8 mouse cellular contexts compared by ENCODE assay signal in the genomic region with DNA sequence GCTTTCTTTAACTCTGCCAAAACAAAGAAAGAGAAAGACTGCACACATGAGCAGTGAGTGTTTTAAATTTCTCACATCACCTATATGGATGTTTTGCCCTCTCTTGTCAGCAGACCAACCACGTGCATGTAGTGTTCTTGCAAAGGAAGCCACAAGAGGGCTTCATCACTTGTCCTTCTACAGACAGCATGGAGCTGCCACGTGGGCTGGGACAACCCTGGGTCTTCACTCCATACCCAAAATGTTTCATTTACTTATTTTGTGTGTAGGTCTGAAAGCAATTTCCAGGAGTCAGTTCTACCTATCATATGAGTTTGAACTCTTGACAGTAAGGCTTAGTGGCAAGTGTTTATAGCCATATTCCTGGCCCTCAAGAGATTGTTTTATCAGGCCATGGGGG. TPM values are rescaled to one million over a fixed set of nuclear protein-coding genes. Genes with fewer than 3 reads are reported as not detected.
A peak's percentile ranks its signal among the peaks of the same experiment; 100 is the strongest.
DNase-seq lines count a peak whose midpoint lies in the region; ATAC-seq lines count a peak whose summit lies in the region.

No protein-coding gene starts in this region.

- peak overlapping the region; percentile 93 for H3K4me2 ChIP-seq in heart, embryonic 13.5 days
- peak overlapping the region; percentile 82 for H3K4me2 ChIP-seq in forebrain, embryonic 14.5 days (ENCODE audit: low read length)
- H3K4me2 ChIP-seq in limb, embryonic 13.5 days (replicated peaks), result peak overlapping the region; percentile 82

- peak overlapping the region; percentile 90 for H3K4me3 ChIP-seq in heart, embryonic 13.5 days
- H3K4me3 ChIP-seq in forebrain, embryonic 14.5 days (ENCODE audit: low read depth, low read length), result peak overlapping the region; percentile 73
- H3K4me3 ChIP-seq in limb, embryonic 13.5 days, result peak overlapping the region; percentile 87

- peak overlapping the region; percentile 96 for H3K9ac ChIP-seq in heart, embryonic 13.5 days
- peak overlapping the region; percentile 90 for H3K9ac ChIP-seq in forebrain, embryonic 14.5 days (ENCODE audit: low read length)
- H3K9ac ChIP-seq in limb, embryonic 13.5 days, result peak overlapping the region; percentile 93

- peaks cover 62% of the 10 kb centered on the region for H3K36me3 ChIP-seq in heart, embryonic 13.5 days
- peaks cover 58% of the 10 kb centered on the region for H3K36me3 ChIP-seq in forebrain, embryonic 14.5 days (ENCODE audit: control insufficient read depth, insufficient read depth, low read length)
- peaks cover 55% of the 10 kb centered on the region for H3K36me3 ChIP-seq in limb, embryonic 13.5 days

- DNase-seq in heart, adult 8-10 months (ENCODE audit: low spot score), result no peak
- peak; percentile 18 for DNase-seq in adrenal gland, adult 8-10 months
- peak; percentile 11 for DNase-seq in forebrain, embryonic 14.5 days (ENCODE audit: low spot score)
- DNase-seq in neural tube, embryonic 10.5 days (ENCODE audit: extremely low spot score, low spot score), result peak; percentile 18
- DNase-seq in layer of hippocampus, adult 9-10 months (ENCODE audit: low spot score), result no peak
- no peak for DNase-seq in gastrocnemius, postnatal 4 days (ENCODE audit: low spot score in 2 of 2)

- H3K27me3 ChIP-seq in heart, embryonic 13.5 days (replicated peaks), result no peaks in the 10 kb centered on the region
- no peaks in the 10 kb centered on the region for H3K27me3 ChIP-seq in forebrain, embryonic 14.5 days (replicated peaks; ENCODE audit: control insufficient read depth, insufficient read depth, low read length)
- H3K27me3 ChIP-seq in limb, embryonic 13.5 days, result no peaks in the 10 kb centered on the region

- ATAC-seq in heart, embryonic 13.5 days (ENCODE audit: extremely low read depth, insufficient number of reproducible peaks, low FRiP score, low TSS enrichment), result no peak
- no peak; the same call in 1 of the 2 replicates for ATAC-seq in forebrain, embryonic 14.5 days
- no peak for ATAC-seq in limb, embryonic 13.5 days (ENCODE audit: low FRiP score, low read depth)

- WGBS in heart, embryonic 13.5 days, result 1% methylated on average over 2 of the region's 2 CpGs
- WGBS in forebrain, embryonic 14.5 days, result 0% methylated on average over 2 of the region's 2 CpGs
- 0% methylated on average over 2 of the region's 2 CpGs for WGBS in limb, embryonic 13.5 days

- H3K9me3 ChIP-seq in heart, embryonic 13.5 days, result no peaks in the 10 kb centered on the region
- H3K9me3 ChIP-seq in forebrain, embryonic 14.5 days (replicated peaks; ENCODE audit: control insufficient read depth, low read length), result no peaks in the 10 kb centered on the region
- H3K9me3 ChIP-seq in limb, embryonic 13.5 days, result no peaks in the 10 kb centered on the region

- 0 out of 2 replicates have a peak overlapping the region, but pooled peaks have one; percentile 99 for H3K27ac ChIP-seq in heart, embryonic 13.5 days (replicated peaks)
- H3K27ac ChIP-seq in forebrain, embryonic 14.5 days (ENCODE audit: low read depth, low read length), result no peak overlapping the region
- no peak overlapping the region for H3K27ac ChIP-seq in limb, embryonic 13.5 days

- H3K4me1 ChIP-seq in heart, embryonic 13.5 days, result peaks cover 37% of the 10 kb centered on the region
- H3K4me1 ChIP-seq in forebrain, embryonic 14.5 days (ENCODE audit: control insufficient read depth, insufficient read depth, low read length), result peaks cover 20% of the 10 kb centered on the region
- peaks cover 28% of the 10 kb centered on the region for H3K4me1 ChIP-seq in limb, embryonic 13.5 days

RNA-seq across cellular contexts. Expression of gene Pbrm1, which starts 1.1 kb away (rescaled TPM):
- polyA plus RNA-seq in heart, embryonic 13.5 days (2015; fragmentation: Nextera tagmentation; extraction: Ambion mirVana), result 93.0 and 102 TPM in 2 replicates
- total RNA-seq in heart, adult 8-10 months (2022), result 10 to 100 TPM; 45.9 to 52.7 (median 50.3) TPM
- total RNA-seq in adrenal gland, adult 8-10 months (2022), result 10 to 100 TPM; 52.9 to 66.2 (median 61.2) TPM
- 103 and 125 TPM in 2 replicates for polyA plus RNA-seq in forebrain, embryonic 14.5 days (2014; fragmentation: Nextera tagmentation; extraction: Ambion mirVana)
- 148 and 156 TPM in 2 replicates for polyA plus RNA-seq in limb, embryonic 13.5 days (2015; fragmentation: Nextera tagmentation; extraction: Ambion mirVana)
- 10 to 100 TPM; 94.3 to 94.4 TPM for total RNA-seq in gastrocnemius, postnatal 4 days (2021)

RNA-seq across cellular contexts. Expression of gene Gnl3, which starts 1.1 kb away (rescaled TPM):
- 61.2 and 64.9 TPM in 2 replicates for polyA plus RNA-seq in heart, embryonic 13.5 days (2015; fragmentation: Nextera tagmentation; extraction: Ambion mirVana)
- total RNA-seq in heart, adult 8-10 months (2022), result 10 to 100 TPM; 20.6 to 25.6 (median 25.0) TPM
- 10 to 100 TPM; 69.1 to 99.4 (median 83.9) TPM for total RNA-seq in adrenal gland, adult 8-10 months (2022)
- 63.3 and 65.1 TPM in 2 replicates for polyA plus RNA-seq in forebrain, embryonic 14.5 days (2014; fragmentation: Nextera tagmentation; extraction: Ambion mirVana)
- polyA plus RNA-seq in limb, embryonic 13.5 days (2015; fragmentation: Nextera tagmentation; extraction: Ambion mirVana), result 115 and 120 TPM in 2 replicates
- 10 to 100 TPM; 46.4 to 60.3 TPM for total RNA-seq in gastrocnemius, postnatal 4 days (2021)

RNA-seq across cellular contexts. Expression of gene Spcs1, which starts 16.4 kb away (rescaled TPM):
- 340 and 382 TPM in 2 replicates for polyA plus RNA-seq in heart, embryonic 13.5 days (2015; fragmentation: Nextera tagmentation; extraction: Ambion mirVana)
- 100 to 1,000 TPM; 124 to 131 (median 126) TPM for total RNA-seq in heart, adult 8-10 months (2022)
- total RNA-seq in adrenal gland, adult 8-10 months (2022), result 100 to 1,000 TPM; 232 to 268 (median 251) TPM
- polyA plus RNA-seq in forebrain, embryonic 14.5 days (2014; fragmentation: Nextera tagmentation; extraction: Ambion mirVana), result 315 and 338 TPM in 2 replicates
- 398 and 413 TPM in 2 replicates for polyA plus RNA-seq in limb, embryonic 13.5 days (2015; fragmentation: Nextera tagmentation; extraction: Ambion mirVana)
- total RNA-seq in gastrocnemius, postnatal 4 days (2021), result 100 to 1,000 TPM; 167 to 184 TPM

RNA-seq across cellular contexts. Expression of gene Glt8d1, which starts 16.7 kb away (rescaled TPM):
- polyA plus RNA-seq in heart, embryonic 13.5 days (2015; fragmentation: Nextera tagmentation; extraction: Ambion mirVana), result 46.8 and 51.9 TPM in 2 replicates
- 10 to 100 TPM; 24.1 to 27.0 (median 25.3) TPM for total RNA-seq in heart, adult 8-10 months (2022)
- 10 to 100 TPM; 50.0 to 90.5 (median 70.5) TPM for total RNA-seq in adrenal gland, adult 8-10 months (2022)
- 55.9 and 56.0 TPM in 2 replicates for polyA plus RNA-seq in forebrain, embryonic 14.5 days (2014; fragmentation: Nextera tagmentation; extraction: Ambion mirVana)
- polyA plus RNA-seq in limb, embryonic 13.5 days (2015; fragmentation: Nextera tagmentation; extraction: Ambion mirVana), result 64.8 and 67.2 TPM in 2 replicates
- 10 to 100 TPM; 34.1 to 38.6 TPM for total RNA-seq in gastrocnemius, postnatal 4 days (2021)

Comparison
In these comparisons a context has a peak if more than half of its experiments do, and no peak if none do; other contexts are left out.
1. DNase-seq: peak in adrenal gland, adult 8-10 months (single experiment), forebrain, embryonic 14.5 days (single experiment) and neural tube, embryonic 10.5 days (single experiment); none in heart, adult 8-10 months (single experiment), layer of hippocampus, adult 9-10 months (single experiment) and gastrocnemius, postnatal 4 days (0 of 2).
2. Peak in every context shown above with its lines, with median percentiles within 50 percentile points of each other: H3K4me2 ChIP-seq, H3K4me3 ChIP-seq and H3K9ac ChIP-seq.